Mouse (Mus musculus) brain, embryonic 14.5 days (tissue): ENCODE measurements around the gene Epha3. TPM values are rescaled to one million over a fixed set of nuclear protein-coding genes. Genes with fewer than 3 reads are reported as not detected.
A peak's percentile ranks its signal among the peaks of the same experiment; 100 is the strongest.

Experiments used
- DNase-seq: peaks from one replicate; pipeline ENCODE4 v3.0.0-alpha.2; 2011; ENCODE audit warnings: low read depth
- CTCF ChIP-seq: fragments of 200-500 bp; IDR thresholded peaks from 2 replicates; pipeline ENCODE4 v1.5.1; 2012; ENCODE audit warnings: inconsistent platforms, mild to moderate bottlenecking, moderate library complexity, borderline replicate concordance; ENCODE audit not compliant: insufficient read depth, insufficient read length; ENCODE audit errors: extremely low read depth
- POLR2A ChIP-seq: fragments of 200-500 bp; IDR thresholded peaks from 2 replicates; pipeline ENCODE4 v1.6.1; 2012; ENCODE audit warnings: mild to moderate bottlenecking, inconsistent platforms, borderline replicate concordance; ENCODE audit not compliant: poor library complexity, insufficient read depth, insufficient read length, severe bottlenecking; ENCODE audit errors: extremely low read depth
- polyA plus RNA-seq: library from polyadenylated mRNA; depleted of rRNA; stranded (reverse); fragments of >200 nt; gene quantifications from 2 replicates; pipeline ENCODE4 v1.2.3, GENCODE M21; 2012

The Epha3 gene
- polyA plus RNA-seq, 1 experiment: 23.0 TPM

- TF ChIP-seq CTCF (no peak), POLR2A (no peak)
- DNase-seq: no peak
These were observed 174.6 kb downstream of the Epha3 start for GRCm38 (mm10) chr16:63689371-63689770.

- DNase-seq: no peak
- TF ChIP-seq POLR2A: no peak
- TF ChIP-seq CTCF: no peak
These were observed 179.8 kb downstream of the Epha3 start for GRCm38 (mm10) chr16:63684211-63684610.

GRCm38 (mm10) chr16:63674426-63674825 lies 189.5 kb downstream of the Epha3 start:
- TF ChIP-seq POLR2A (no peak), CTCF (no peak)
- DNase-seq: peak; percentile 68

GRCm38 (mm10) chr16:63673236-63673840 lies 190.6 kb downstream of the Epha3 start:
- no peak for DNase-seq
- TF ChIP-seq CTCF (no peak), POLR2A (no peak)

GRCm38 (mm10) chr16:63665897-63666464 lies 198.0 kb downstream of the Epha3 start:
- TF ChIP-seq CTCF (no peak), POLR2A (no peak)
- DNase-seq: no peak

- peak; percentile 80 for DNase-seq
- TF ChIP-seq CTCF (no peak), POLR2A (no peak)
These were observed 205.5 kb downstream of the Epha3 start for GRCm38 (mm10) chr16:63658302-63658974.

GRCm38 (mm10) chr16:63657743-63658142 lies 206.2 kb downstream of the Epha3 start:
- peak; percentile 86 for DNase-seq
- TF ChIP-seq CTCF (no peak), POLR2A (no peak)

- DNase-seq: peak; percentile 72
- TF ChIP-seq CTCF: no peak
- TF ChIP-seq POLR2A: no peak
These were observed 210.5 kb downstream of the Epha3 start for GRCm38 (mm10) chr16:63653393-63653918.

GRCm38 (mm10) chr16:63650760-63651159 lies 213.2 kb downstream of the Epha3 start:
- TF ChIP-seq CTCF (no peak), POLR2A (no peak)
- DNase-seq: no peak

- TF ChIP-seq CTCF (no peak), POLR2A (no peak)
- no peak for DNase-seq
These were observed 217.4 kb downstream of the Epha3 start for GRCm38 (mm10) chr16:63646577-63646976.

GRCm38 (mm10) chr16:63642641-63643040 lies 221.3 kb downstream of the Epha3 start:
- DNase-seq: no peak
- TF ChIP-seq CTCF (no peak), POLR2A (no peak)
